8 mouse cellular contexts compared by ENCODE assay signal in genomic region chr12:99336349-99337170, GRCm38 (mm10).
A peak's percentile ranks its signal among the peaks of the same experiment; 100 is the strongest.
DNase-seq lines count a peak whose midpoint lies in the region; ATAC-seq and TF ChIP-seq lines count a peak whose summit lies in the region.

No protein-coding gene starts in this region.

- no peak; the same call in 1 of the 2 replicates for ATAC-seq in hindbrain, embryonic 14.5 days (ENCODE audit: low FRiP score)
- peak; percentile 53; the same call in 1 of the 2 replicates for ATAC-seq in lung, embryonic 15.5 days (ENCODE audit: borderline replicate concordance, extremely low read depth, low FRiP score, low TSS enrichment)

- H3K27me3 ChIP-seq in liver, adult 2 months (ENCODE audit: control insufficient read depth, insufficient read depth, low read length): no peaks in the 10 kb centered on the region
- no peaks in the 10 kb centered on the region for H3K27me3 ChIP-seq in hindbrain, embryonic 14.5 days (ENCODE audit: control insufficient read depth, insufficient read depth, low read length)
- no peaks in the 10 kb centered on the region for H3K27me3 ChIP-seq in lung, embryonic 15.5 days

- no peak overlapping the region; the same call in 1 of the 2 replicates for H3K4me2 ChIP-seq in hindbrain, embryonic 14.5 days (replicated peaks)
- H3K4me2 ChIP-seq in lung, embryonic 15.5 days: no peak overlapping the region

- H3K4me3 ChIP-seq in liver, adult 2 months (ENCODE audit: insufficient read depth, low read depth, low read length): no peak overlapping the region
- H3K4me3 ChIP-seq in hindbrain, embryonic 14.5 days (replicated peaks; ENCODE audit: low read length): no peak overlapping the region
- H3K4me3 ChIP-seq in lung, embryonic 15.5 days: no peak overlapping the region

- peak overlapping the region; percentile 46 for H3K27ac ChIP-seq in liver, adult 2 months (replicated peaks; ENCODE audit: insufficient read depth, low read depth, low read length)
- H3K27ac ChIP-seq in hindbrain, embryonic 14.5 days: peak overlapping the region; percentile 57
- H3K27ac ChIP-seq in lung, embryonic 15.5 days: peak overlapping the region; percentile 30

- H3K9ac ChIP-seq in liver, adult 2 months (ENCODE audit: low read depth, low read length): no peak overlapping the region
- H3K9ac ChIP-seq in hindbrain, embryonic 14.5 days: no peak overlapping the region
- H3K9ac ChIP-seq in lung, embryonic 15.5 days: no peak overlapping the region

- peaks cover 10% of the 10 kb centered on the region; the same call in 1 of the 2 replicates for H3K36me3 ChIP-seq in liver, adult 2 months (ENCODE audit: control insufficient read depth, insufficient read depth, low read length)
- no peaks in the 10 kb centered on the region for H3K36me3 ChIP-seq in hindbrain, embryonic 14.5 days (replicated peaks; ENCODE audit: control insufficient read depth, insufficient read depth)
- H3K36me3 ChIP-seq in lung, embryonic 15.5 days: no peaks in the 10 kb centered on the region

- 21% methylated on average over 12 of the region's 12 CpGs for WGBS in liver, adult 2 months
- 22% methylated on average over 12 of the region's 12 CpGs for WGBS in hindbrain, embryonic 14.5 days
- 35% methylated on average over 12 of the region's 12 CpGs for WGBS in lung, embryonic 15.5 days

- no peaks in the 10 kb centered on the region for H3K9me3 ChIP-seq in hindbrain, embryonic 14.5 days (ENCODE audit: control insufficient read depth, low read length)
- no peaks in the 10 kb centered on the region for H3K9me3 ChIP-seq in lung, embryonic 15.5 days

- TF ChIP-seq CTCF in liver, adult 2 months (IDR thresholded peaks at IDR 0.05; ENCODE audit: low read depth, low read length): no peak

- no peak for TF ChIP-seq POLR2A in liver, adult 2 months (IDR thresholded peaks at IDR 0.05; ENCODE audit: extremely low read depth, insufficient read depth, low read length)

- peaks cover 12% of the 10 kb centered on the region for H3K4me1 ChIP-seq in liver, adult 2 months (ENCODE audit: control insufficient read depth, insufficient read depth, low read length)
- peaks cover 83% of the 10 kb centered on the region for H3K4me1 ChIP-seq in hindbrain, embryonic 14.5 days (replicated peaks; ENCODE audit: control insufficient read depth, insufficient read depth, low read length)
- H3K4me1 ChIP-seq in lung, embryonic 15.5 days: peaks cover 53% of the 10 kb centered on the region

- peak; percentile 89 for DNase-seq in liver, adult 2 months (ENCODE audit: extremely low read depth, low read depth, low spot score)
- no peak for DNase-seq in liver
- DNase-seq in cerebellum, postnatal 10 days: peak; percentile 93 to 95
- DNase-seq in gastrocnemius, postnatal 10 days: peak; percentile 63
- peak; percentile 57 for DNase-seq in hindbrain, embryonic 14.5 days (ENCODE audit: low spot score)
- peak; percentile 89 for DNase-seq in skeletal muscle tissue, adult 2 months (ENCODE audit: low read depth, low spot score)
- no peak for DNase-seq in frontal cortex, postnatal 25 days (ENCODE audit: low spot score in 2 of 2)

- H3K79me2 ChIP-seq in liver, adult 2 months (ENCODE audit: control insufficient read depth, insufficient read depth, low read length): peaks cover 20% of the 10 kb centered on the region; the same call in 1 of the 2 replicates

Comparison
In these comparisons a context has a peak if more than half of its experiments do, and no peak if none do; other contexts are left out.
1. DNase-seq: peak in liver, adult 2 months (single experiment), cerebellum, postnatal 10 days (2 of 2), gastrocnemius, postnatal 10 days (single experiment), hindbrain, embryonic 14.5 days (single experiment) and skeletal muscle tissue, adult 2 months (single experiment); none in liver (single experiment) and frontal cortex, postnatal 25 days (0 of 2).
2. Peak in every context shown above with its lines, with median percentiles within 50 percentile points of each other: H3K27ac ChIP-seq.